Mouse (Mus musculus) olfactory bulb, adult 2 months (tissue): Measurements from ENCODE around the gene Trib2. TPM values are rescaled to one million over a fixed set of nuclear protein-coding genes. Genes with fewer than 3 reads are reported as not detected.
A peak's percentile ranks its signal among the peaks of the same experiment; 100 is the strongest.

Experiments
- H3K27ac ChIP-seq: fragments of 200-500 bp; 2 replicates; pipeline ENCODE4 v1.5.1; 2012; ENCODE audit warnings: low read depth, low read length; ENCODE audit not compliant: insufficient read depth
- H3K4me1 ChIP-seq: fragments of 200-500 bp; 2 replicates; pipeline ENCODE4 v1.6.1; 2012; ENCODE audit warnings: low read length; ENCODE audit not compliant: control insufficient read depth, insufficient read depth
- H3K4me3 ChIP-seq: fragments of 200-500 bp; 2 replicates; pipeline ENCODE4 v1.5.1; 2012; ENCODE audit warnings: mild to moderate bottlenecking, low read depth, low read length, moderate library complexity; ENCODE audit not compliant: insufficient read depth
- CTCF ChIP-seq: fragments of 200-500 bp; IDR thresholded peaks from 2 replicates; pipeline ENCODE4 v1.5.1; 2012; ENCODE audit warnings: low read depth, mild to moderate bottlenecking, low read length, moderate library complexity; ENCODE audit not compliant: insufficient read depth
- POLR2A ChIP-seq: fragments of 200-500 bp; IDR thresholded peaks from 2 replicates; pipeline ENCODE4 v1.6.1; 2012; ENCODE audit warnings: mild to moderate bottlenecking, low read depth, low read length, moderate library complexity; ENCODE audit not compliant: insufficient read depth
- WGBS: fragments of 180-500 bp; shearing (Covaris S2); methylation state at CpG from one replicate; pipeline ENCODE4 v1.1.7; 2018; 5-methylcytosine and 5-hydroxymethylcytosine counted together
- polyA plus RNA-seq: library from polyadenylated mRNA; stranded (reverse); fragments of >200 nt; gene quantifications from 2 replicates; pipeline ENCODE4 v1.2.4, GENCODE M21; 2012; ENCODE audit warnings: low replicate concordance; ENCODE audit not compliant: missing spikeins, insufficient read depth, insufficient read length

Gene Trib2
- polyA plus RNA-seq, 1 experiment, result not detected

GRCm38 (mm10) chr12:15840864-15841557 is 24.3 kb upstream of the Trib2 start:
- H3K4me3 ChIP-seq, result no peak overlapping the region

DNA sequence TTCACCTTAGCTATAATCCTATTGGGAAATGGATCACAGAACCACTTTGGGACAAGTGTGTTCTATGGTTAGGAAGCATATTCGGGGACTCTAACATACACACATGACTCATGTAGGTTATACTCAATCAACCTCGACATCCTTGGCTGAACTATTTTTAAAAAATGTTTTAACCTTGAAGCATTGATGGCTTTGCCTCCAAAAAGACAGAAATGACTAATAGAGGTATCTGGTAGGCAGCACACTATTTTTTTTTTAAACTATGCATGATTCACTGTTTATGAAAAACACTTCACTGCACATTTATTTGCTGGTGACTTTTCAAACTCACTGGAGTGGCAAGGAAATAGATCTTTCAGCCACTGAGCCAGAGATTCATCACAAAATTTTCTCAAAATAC is 21.5 kb upstream of the Trib2 start:
- WGBS, result 91% methylated on average over 2 of the region's 2 CpGs
- Histone ChIP-seq H3K4me1 (no peaks in the 10 kb centered on the region), H3K4me3 (no peak overlapping the region), H3K27ac (no peak overlapping the region)
- no peak for TF ChIP-seq CTCF
- TF ChIP-seq POLR2A, result no peak

More at GRCm38 (mm10) chr12:15840864-15841557, 24.3 kb upstream of the Trib2 start:
- TF ChIP-seq CTCF, result no peak
- no peak for TF ChIP-seq POLR2A
- no peak overlapping the region for H3K27ac ChIP-seq
- 95% methylated on average over 12 of the region's 12 CpGs for WGBS
- no peaks in the 10 kb centered on the region; the same call in 1 of the 2 replicates for H3K4me1 ChIP-seq

- TF ChIP-seq CTCF (no peak), POLR2A (no peak)
- Histone ChIP-seq H3K4me1 (no peaks in the 10 kb centered on the region), H3K27ac (no peak overlapping the region), H3K4me3 (no peak overlapping the region)
- WGBS, result 96% methylated on average over 4 of the region's 4 CpGs
Measured at GRCm38 (mm10) chr12:15837566-15837965, 20.8 kb upstream of the Trib2 start.

DNA sequence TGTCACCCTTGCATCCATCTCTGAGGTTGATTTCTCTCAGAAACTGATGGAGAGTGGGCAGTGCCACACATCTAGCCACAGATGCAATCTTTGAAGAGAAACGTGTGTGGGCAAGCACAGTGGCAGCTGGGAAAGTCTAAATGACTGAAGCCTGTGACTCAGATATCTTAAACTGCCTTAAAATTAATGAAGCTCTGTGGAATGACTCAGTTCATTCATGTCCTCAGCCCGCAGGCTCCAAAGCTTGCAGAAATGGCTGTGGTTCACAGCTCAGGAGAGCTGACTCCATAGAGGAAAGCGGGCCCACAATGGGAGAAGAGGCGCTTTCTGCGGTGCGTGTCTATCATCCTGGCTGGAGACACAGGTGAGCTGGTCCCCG is 15.9 kb upstream of the Trib2 start:
- Histone ChIP-seq H3K4me3 (no peak overlapping the region), H3K27ac (no peak overlapping the region), H3K4me1 (no peaks in the 10 kb centered on the region)
- TF ChIP-seq POLR2A (no peak), CTCF (no peak)
- 90% methylated on average over 7 of the region's 7 CpGs for WGBS

DNA sequence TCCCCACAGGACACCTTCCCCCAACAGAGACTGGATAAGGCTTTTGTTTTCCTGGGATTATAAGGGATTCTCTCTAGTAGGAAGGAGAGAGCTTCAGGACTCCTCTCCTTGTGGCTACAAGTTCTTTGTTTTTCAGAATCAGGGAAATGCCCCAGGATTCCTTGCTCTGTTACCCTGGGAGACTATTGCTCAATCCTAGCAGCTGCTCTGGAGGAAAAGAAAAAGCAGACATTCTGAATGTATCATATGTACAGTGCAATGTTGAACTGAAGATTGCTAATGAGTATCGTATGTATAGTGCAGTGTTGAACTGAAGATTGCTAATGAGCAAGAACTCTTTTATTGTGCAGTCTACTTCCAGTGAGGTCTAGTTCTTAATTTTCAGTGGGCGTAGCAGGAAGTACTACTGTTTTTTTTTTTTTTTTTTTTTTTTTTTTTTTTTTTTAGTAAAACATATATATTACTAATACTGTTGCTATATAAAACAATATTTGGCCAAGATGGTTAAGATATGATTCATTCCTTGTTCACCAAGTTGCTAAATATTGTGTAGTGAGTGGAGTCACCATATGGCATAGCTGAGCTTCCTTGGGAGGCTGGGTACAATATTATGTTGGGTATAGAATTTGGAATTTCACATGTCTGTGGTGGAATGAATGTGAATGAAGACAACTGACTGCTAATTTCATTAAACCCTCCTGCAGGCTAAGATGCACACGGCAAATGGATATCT is 15.4 kb upstream of the Trib2 start:
- no peak overlapping the region for H3K27ac ChIP-seq
- H3K4me3 ChIP-seq, result no peak overlapping the region
- TF ChIP-seq CTCF (no peak), POLR2A (no peak)
- WGBS, result 82% methylated on average over 3 of the region's 3 CpGs
- no peaks in the 10 kb centered on the region for H3K4me1 ChIP-seq

- 95% methylated on average over 3 of the region's 3 CpGs for WGBS
- Histone ChIP-seq H3K4me3 (no peak overlapping the region), H3K27ac (no peak overlapping the region), H3K4me1 (no peaks in the 10 kb centered on the region)
- TF ChIP-seq POLR2A (no peak), CTCF (no peak)
Measured at GRCm38 (mm10) chr12:15830750-15831149, 14.0 kb upstream of the Trib2 start.

DNA sequence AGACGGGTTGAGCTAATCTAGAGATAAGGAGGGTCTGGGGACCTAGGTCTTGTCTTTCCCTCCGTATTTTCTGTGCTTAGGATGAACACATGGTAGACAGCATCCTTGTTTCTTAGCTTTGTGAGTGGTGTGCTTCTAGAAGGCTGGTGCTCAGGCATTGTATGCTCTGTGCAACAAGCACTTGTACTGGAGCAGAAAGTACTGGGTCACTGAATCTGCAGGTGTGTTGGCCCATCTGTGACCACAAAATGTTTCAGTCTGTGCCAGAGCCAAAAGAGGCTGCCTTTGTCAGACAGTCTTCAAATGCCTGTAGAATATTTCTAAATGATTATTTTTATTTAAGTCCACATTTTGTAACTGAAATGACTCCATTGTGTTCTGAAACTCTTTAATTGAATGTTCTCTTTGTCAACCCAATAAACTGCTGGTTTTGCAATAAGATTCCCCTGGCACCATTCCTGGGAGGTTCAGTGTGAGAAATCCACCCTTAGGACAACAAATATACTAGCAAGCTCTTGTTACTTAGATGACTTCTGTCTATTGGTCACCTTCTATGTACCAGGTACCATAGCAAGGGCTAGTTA is 12.2 kb upstream of the Trib2 start:
- H3K27ac ChIP-seq, result no peak overlapping the region
- no peak overlapping the region for H3K4me3 ChIP-seq
- TF ChIP-seq CTCF (no peak), POLR2A (no peak)
- 86% methylated on average over 2 of the region's 2 CpGs for WGBS
- no peaks in the 10 kb centered on the region for H3K4me1 ChIP-seq

DNA sequence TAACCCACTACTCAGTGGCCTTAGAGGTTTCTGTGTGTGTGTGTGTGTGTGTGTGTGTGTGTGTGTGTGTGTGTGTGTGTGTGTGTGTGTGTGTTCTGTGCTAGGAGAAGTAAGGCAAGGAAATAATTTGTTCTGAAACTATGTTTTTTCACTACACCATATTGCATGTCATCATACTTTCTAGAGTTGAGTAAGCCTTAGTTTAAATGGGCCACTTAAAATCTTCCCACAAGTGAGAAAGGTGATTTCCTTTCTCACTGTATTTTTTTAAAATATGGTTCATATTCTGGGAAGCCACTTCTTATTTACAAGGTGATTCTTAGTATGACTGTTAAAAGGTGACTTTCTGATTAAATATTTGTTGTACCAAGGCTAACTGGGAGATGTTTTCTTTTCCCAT is 4.3 kb upstream of the Trib2 start:
- no peak overlapping the region for H3K27ac ChIP-seq
- no peak overlapping the region for H3K4me3 ChIP-seq
- TF ChIP-seq POLR2A, result no peak
- TF ChIP-seq CTCF, result no peak

DNA sequence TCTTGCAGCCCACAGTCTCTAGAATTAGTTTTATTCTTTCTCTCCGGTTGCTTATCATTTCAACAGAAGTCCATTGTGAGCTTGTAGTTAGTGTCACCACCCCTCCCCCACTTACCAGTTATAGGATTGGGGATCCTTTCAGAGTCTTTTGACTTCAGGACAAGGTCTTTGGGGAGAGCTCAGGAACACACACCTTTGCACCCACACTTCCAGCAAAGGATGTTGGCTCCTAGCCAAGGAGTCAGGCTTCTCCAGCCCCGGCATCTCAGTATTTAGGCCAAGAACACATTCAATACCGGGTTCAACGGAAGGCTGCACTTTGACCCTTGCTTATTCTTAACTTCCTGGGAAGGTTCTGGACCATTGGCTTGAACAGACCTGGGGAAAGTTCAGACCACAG is 643 bp upstream of the Trib2 start:
- 27% methylated on average over 4 of the region's 4 CpGs for WGBS
- no peak for TF ChIP-seq CTCF
- no peak for TF ChIP-seq POLR2A

More for the DNA sequence above, 4.3 kb upstream of the Trib2 start:
- peaks cover 3% of the 10 kb centered on the region; the same call in 1 of the 2 replicates for H3K4me1 ChIP-seq

More for the DNA sequence above, 643 bp upstream of the Trib2 start:
- H3K4me3 ChIP-seq, result peak overlapping the region; percentile 76
- peak overlapping the region; percentile 82 for H3K27ac ChIP-seq
- peaks cover 7% of the 10 kb centered on the region; the same call in 1 of the 2 replicates for H3K4me1 ChIP-seq
